Mouse (Mus musculus) thymus, postnatal 4 days (tissue): Measurements from ENCODE around the gene Fam205c.
"Not testable (repeated sequence)": the region's sequence is repeated elsewhere in the genome, so short reads cannot be mapped to it uniquely, and the experiment has no call there.

Source experiments
- DNase-seq: peaks from one replicate; pipeline ENCODE4 v3.0.0; 2021

Gene Fam205c

GRCm38 (mm10) chr4:42876586-42877291, 2.7 kb upstream of the Fam205c start:
- peak; percentile 44 for DNase-seq

DNA sequence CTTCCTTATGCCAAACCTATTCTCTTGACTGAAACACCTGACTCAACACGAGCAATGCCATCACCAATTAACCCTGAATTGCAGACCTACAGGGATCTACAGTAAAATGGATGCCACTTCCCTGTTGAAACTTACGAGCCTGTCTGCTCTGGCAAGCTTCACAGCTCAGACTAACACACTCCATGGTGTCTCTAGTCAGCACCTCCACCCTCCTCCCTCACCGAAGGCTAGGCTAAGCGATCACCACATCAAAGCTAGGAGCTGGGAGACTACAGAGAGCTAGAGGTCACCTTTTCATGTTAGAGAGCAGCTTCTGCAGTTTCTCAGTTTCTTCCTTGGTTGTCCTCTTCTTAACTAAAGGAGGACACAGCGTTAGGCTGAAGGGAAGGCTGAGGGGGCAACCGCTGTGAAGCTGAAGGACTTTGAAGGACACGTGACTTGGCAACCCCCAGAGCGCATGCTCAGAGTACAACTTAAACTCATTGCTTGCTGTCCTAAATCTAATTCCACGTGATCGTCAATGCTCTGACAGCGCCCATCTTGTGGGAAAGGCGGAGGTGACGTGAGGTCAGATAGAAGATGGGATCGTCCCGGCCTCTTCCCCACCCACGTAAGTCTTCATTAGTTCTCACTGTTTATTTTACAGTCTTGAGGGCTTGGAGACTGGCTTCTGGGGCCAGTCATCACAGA, 1.1 kb downstream of the Fam205c start:
- no peak for DNase-seq

DNA sequence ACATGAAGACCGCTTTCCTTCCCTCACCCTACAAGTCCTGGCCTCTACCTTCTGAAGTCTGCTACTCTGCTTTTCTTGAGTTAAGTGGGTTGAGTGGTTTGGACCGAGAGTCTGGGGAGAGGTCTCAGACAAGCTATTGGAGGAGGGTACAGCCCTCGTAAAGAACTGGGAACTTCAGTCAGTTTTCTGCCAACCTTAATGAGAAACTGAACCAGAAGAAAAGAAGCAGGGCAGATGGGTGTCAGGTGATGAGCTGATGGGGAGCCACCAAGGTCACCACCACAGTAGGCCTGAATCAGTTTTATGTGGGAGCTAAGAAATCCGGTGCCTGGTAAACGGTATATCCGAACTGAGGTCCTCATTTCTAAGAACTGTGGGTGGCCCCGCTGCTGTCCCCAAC, 1.9 kb downstream of the Fam205c start:
- DNase-seq: no peak

DNA sequence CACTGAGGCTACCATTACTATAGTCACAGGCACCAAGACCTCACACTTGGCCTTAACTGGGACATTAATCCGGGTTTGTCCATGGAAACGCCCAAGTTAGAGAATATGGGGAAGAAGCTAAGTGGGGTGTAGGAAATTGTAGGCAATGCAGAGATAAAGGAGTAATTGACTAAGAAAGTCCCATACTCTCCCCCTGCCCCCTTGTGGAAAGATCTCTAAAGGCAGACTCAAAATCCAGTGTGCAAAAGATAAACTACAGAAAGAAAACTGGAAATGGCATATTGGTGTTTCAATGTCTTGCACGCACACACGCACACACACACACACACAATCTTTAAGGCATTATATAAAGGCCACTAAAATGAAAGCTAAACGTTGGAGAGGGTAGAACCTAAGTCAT, 3.3 kb downstream of the Fam205c start:
- DNase-seq: no peak

DNA sequence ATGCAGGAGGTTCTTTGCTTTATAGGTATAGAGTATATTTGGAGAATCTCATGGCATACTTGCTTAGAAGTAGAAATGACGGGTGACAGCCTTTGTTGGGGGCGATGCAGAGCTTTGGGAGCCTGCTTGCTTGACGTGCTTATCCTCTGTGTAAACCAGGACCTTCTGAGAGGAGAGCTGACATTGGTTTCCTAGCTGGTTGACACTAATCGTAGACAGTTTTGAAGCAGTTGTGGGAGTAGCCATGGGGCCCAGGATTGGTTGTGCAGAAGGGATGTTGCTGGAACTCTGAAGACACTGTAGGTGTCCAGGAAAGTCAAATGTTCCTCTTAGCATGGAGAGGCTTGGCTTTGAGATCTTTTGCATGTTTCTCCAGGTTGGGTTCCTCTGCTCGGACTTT, 5.8 kb downstream of the Fam205c start:
- no peak for DNase-seq

DNA sequence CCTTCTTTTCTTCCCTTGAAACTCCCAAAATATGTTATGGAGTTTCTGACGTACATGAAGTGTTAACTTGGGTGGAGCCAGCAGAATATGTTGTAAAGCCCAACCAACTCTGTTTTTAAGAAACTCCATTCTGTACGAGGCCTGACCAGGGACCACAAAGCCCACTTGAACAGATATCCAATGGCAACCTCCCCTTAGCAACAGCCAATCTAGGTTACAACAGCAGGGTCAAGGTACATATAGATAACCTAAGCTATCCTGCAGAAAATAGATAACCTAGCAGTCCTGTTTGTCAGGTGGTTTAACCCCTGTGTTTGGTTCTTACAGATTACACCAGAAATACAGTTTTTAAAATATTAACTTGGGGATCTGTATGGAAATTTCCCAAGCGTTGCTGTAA, 6.6 kb downstream of the Fam205c start:
- DNase-seq: no peak

DNA sequence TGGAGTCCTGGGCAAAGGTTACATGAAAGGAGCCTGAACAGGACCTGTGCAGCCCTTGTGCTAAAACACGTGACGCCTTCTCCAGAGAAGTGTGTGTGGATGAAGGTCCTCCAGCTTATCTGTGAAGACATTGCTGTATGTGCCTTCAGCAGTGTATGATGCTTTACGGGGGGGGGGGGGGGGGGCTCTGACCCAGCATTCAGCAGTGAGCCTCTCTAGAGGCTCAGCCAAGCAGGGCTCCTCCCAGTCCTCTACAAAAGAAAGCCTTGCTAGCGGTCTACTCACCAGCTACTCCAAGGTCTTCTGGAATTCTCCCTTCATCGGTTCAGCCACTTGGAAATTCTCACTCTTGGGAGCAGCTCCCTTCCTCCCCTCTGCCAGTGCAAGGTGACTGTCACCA, 10.5 kb downstream of the Fam205c start:
- not testable (repeated sequence) for DNase-seq

- not testable (repeated sequence) for DNase-seq
These were observed 13.6 kb downstream of the Fam205c start for GRCm38 (mm10) chr4:42860483-42860882.

- DNase-seq: not testable (repeated sequence)
These were observed 17.4 kb downstream of the Fam205c start, which contains the start of gene Gm12394 for GRCm38 (mm10) chr4:42856671-42857070. Gene Gm12394 (minus strand): TSS chr4:42856771.

DNA sequence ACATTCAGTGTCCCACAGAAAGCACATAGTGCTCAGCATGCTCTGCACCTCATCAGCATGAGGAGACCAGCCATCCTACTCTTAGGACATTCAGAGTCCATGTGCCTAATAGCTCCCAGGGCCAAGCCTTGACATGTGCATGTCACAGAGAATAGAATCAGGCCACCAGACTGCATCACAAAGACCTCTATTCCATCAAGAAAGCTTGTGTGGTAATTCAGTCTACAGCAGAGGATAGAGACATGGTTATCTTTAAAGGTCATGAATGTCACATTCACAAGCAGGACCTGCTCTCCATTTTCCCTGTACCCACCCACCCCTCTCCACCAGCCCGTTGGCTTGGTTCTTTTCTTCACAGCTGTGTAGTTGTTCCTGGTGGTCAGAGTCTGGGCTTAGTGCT, 20.2 kb downstream of the Fam205c start, which contains the start of gene Fam205a1:
Fam205a1 (minus strand) TSS at position 101 of the 400 bp plus-strand sequence.
- not testable (repeated sequence) for DNase-seq
